Mouse (Mus musculus) lung, postnatal 0 days (tissue): ENCODE results near the gene Actl6a.
A peak's percentile ranks its signal among the peaks of the same experiment; 100 is the strongest.

Experiments used
- CTCF ChIP-seq: IDR thresholded peaks from 2 replicates; pipeline ENCODE4 v1.5.1; 2016; ENCODE audit warnings: antibody characterized with exemption, mild to moderate bottlenecking
- EP300 ChIP-seq: IDR thresholded peaks from 2 replicates; pipeline ENCODE4 v1.6.1; 2016; ENCODE audit warnings: antibody characterized with exemption, mild to moderate bottlenecking, control low read depth

- no peak for TF ChIP-seq EP300
- TF ChIP-seq CTCF = peak; percentile 51
Observed at GRCm38 (mm10) chr3:32694737-32695582, 11.1 kb upstream of the Actl6a start.
